Mouse (Mus musculus) heart, adult 2 months (tissue): ENCODE results near the gene Gramd1a.

Source experiments
- CTCF ChIP-seq: fragments of 200-600 bp; IDR thresholded peaks from 2 replicates; pipeline ENCODE4 v1.8.1; 2022; ENCODE audit warnings: antibody characterized with exemption, mild to moderate bottlenecking, moderate library complexity
- EP300 ChIP-seq: fragments of 200-500 bp; IDR thresholded peaks from 2 replicates; pipeline ENCODE4 v1.6.1; 2011; ENCODE audit warnings: low read depth, low read length, control low read depth; ENCODE audit not compliant: insufficient read depth
- POLR2A ChIP-seq: fragments of 200-500 bp; IDR thresholded peaks from 2 replicates; pipeline ENCODE4 v1.6.1; 2011; ENCODE audit warnings: mild to moderate bottlenecking, low read depth, low read length, control low read depth; ENCODE audit not compliant: insufficient read depth

GRCm38 (mm10) chr7:31082106-31082505, 73.6 kb downstream of the Gramd1a start:
- TF ChIP-seq CTCF (no peak), POLR2A (no peak), EP300 (no peak)
